Mouse (Mus musculus) spleen, adult 2 months (tissue): Measurements from ENCODE around the gene Spock2. TPM values are rescaled to one million over a fixed set of nuclear protein-coding genes. Genes with fewer than 3 reads are reported as not detected.
A peak's percentile ranks its signal among the peaks of the same experiment; 100 is the strongest.

Experiments used
- DNase-seq, 2 experiments: peaks; one replicate each; pipeline versions ENCODE4 v3.0.0 to v3.0.0-alpha.2; 2012 to 2021; ENCODE audit warnings: low spot score in 2 of 2, low read depth in 1 of 2
- H3K27ac ChIP-seq: fragments of 200-500 bp; 2 replicates; pipeline ENCODE4 v1.5.1; 2012; ENCODE audit warnings: low read length, inconsistent platforms; ENCODE audit not compliant: insufficient read depth
- H3K27me3 ChIP-seq: fragments of 200-500 bp; 2 replicates; pipeline ENCODE4 v1.6.1; 2012; ENCODE audit warnings: mild to moderate bottlenecking, moderate library complexity, low read length, inconsistent platforms; ENCODE audit not compliant: control insufficient read depth, insufficient read depth
- H3K36me3 ChIP-seq: fragments of 200-500 bp; 2 replicates; pipeline ENCODE4 v1.6.1; 2012; ENCODE audit warnings: mild to moderate bottlenecking, low read length, inconsistent platforms; ENCODE audit not compliant: control insufficient read depth, insufficient read depth
- H3K4me1 ChIP-seq: fragments of 200-500 bp; 2 replicates; pipeline ENCODE4 v1.6.1; 2011; ENCODE audit warnings: inconsistent platforms; ENCODE audit not compliant: control insufficient read depth, insufficient read depth, insufficient read length
- H3K4me3 ChIP-seq: fragments of 200-500 bp; 2 replicates; pipeline ENCODE4 v1.5.1; 2011; ENCODE audit warnings: mild to moderate bottlenecking, inconsistent platforms; ENCODE audit not compliant: insufficient read depth, insufficient read length; ENCODE audit errors: extremely low read depth
- CTCF ChIP-seq: fragments of 200-500 bp; IDR thresholded peaks from 2 replicates; pipeline ENCODE4 v1.5.1; 2011; ENCODE audit warnings: mild to moderate bottlenecking, inconsistent platforms; ENCODE audit not compliant: insufficient read depth, insufficient read length, insufficient replicate concordance; ENCODE audit errors: extremely low read depth
- POLR2A ChIP-seq: fragments of 200-500 bp; IDR thresholded peaks from 2 replicates; pipeline ENCODE4 v1.6.1; 2011; ENCODE audit warnings: low read depth, low read length, inconsistent platforms
- WGBS: fragments of 180-500 bp; shearing (Covaris S2); methylation state at CpG from one replicate; pipeline ENCODE4 v1.1.7; 2018; 5-methylcytosine and 5-hydroxymethylcytosine counted together
- polyA plus RNA-seq: library from polyadenylated mRNA; depleted of rRNA; stranded (reverse); fragments of >200 nt; gene quantifications from 2 replicates; pipeline ENCODE4 v1.2.3, GENCODE M21; 2012

Gene Spock2
- polyA plus RNA-seq, 1 experiment: 2.4 TPM

DNA sequence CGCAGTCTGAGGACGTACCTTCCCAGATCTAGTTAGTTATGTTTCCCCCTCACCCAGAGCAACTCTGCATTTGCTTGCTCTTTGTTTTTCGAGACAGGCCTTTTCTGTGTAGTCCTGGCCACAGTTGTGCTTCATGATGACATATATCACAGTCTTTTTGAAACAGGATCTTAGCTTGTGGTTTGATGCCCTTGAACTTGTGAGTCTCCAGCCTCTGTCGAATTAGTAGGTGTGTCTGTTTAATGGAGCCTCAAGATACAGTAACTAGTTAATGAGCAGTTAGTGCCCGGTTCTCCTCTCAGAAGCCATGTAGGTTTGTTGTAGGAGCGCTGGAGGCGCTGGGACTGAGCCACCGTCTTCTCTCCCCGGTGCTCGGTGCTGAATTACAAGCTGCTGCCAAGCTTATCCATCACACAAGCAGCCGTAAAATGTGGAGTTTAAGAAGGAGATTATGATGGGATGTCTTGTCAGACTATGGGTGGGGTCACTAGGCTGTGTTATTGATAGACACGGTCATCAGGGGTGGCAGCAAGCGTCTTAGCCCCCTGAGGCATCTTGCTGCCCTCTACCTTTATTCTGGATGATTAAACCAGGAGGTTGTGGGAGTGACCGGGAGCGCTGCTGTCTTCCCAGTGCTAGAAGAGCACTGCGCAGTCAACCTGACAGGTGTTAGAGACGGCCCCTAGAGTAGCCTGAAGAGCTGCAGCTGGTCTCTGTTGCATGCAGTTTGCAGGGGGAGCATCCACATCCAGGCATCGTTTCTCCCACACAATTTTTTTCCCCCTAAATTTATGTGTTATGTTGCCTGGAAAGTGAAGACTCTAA lies 28.1 kb upstream of the Spock2 start:
- H3K27ac ChIP-seq: peak overlapping the region; percentile 11; the same call in 1 of the 2 replicates
- H3K4me3 ChIP-seq: no peak overlapping the region
- no peaks in the 10 kb centered on the region for H3K27me3 ChIP-seq
- no peak for TF ChIP-seq CTCF
- no peak for TF ChIP-seq POLR2A
- peaks cover 22% of the 10 kb centered on the region; the same call in 1 of the 2 replicates for H3K4me1 ChIP-seq
- DNase-seq: no peak
- WGBS: 69% methylated on average over 18 of the region's 18 CpGs
- H3K36me3 ChIP-seq: no peaks in the 10 kb centered on the region

GRCm38 (mm10) chr10:60078561-60078917 lies 27.5 kb upstream of the Spock2 start:
- Histone ChIP-seq H3K27me3 (no peaks in the 10 kb centered on the region), H3K36me3 (no peaks in the 10 kb centered on the region), H3K27ac (no peak overlapping the region), H3K4me3 (no peak overlapping the region), H3K4me1 (peaks cover 22% of the 10 kb centered on the region; the same call in 1 of the 2 replicates)
- DNase-seq: no peak
- TF ChIP-seq CTCF: no peak
- TF ChIP-seq POLR2A: no peak
- 66% methylated on average over 5 of the region's 5 CpGs for WGBS

DNA sequence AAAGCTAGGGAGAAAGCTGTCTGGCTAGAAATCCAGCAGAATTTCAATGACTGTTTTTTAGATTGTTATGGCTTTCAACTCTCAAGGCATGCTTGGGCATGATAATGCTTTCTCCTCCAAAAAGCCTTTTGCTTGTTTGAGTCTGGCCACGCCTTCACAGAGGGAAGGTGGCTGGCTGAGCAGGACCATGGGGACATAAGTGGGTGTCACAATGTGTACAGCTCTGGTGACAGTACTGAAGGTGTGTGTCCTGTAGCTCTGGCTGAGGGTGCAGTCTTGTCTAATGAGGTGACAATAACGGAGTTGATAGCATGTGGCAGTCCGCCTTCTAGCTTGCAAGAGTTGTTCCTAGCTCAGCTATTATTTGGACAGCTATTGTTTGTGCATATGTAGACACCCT lies 25.8 kb upstream of the Spock2 start:
- WGBS: 76% methylated on average over 3 of the region's 3 CpGs
- H3K27me3 ChIP-seq: no peaks in the 10 kb centered on the region
- peaks cover 22% of the 10 kb centered on the region; the same call in 1 of the 2 replicates for H3K4me1 ChIP-seq
- H3K4me3 ChIP-seq: no peak overlapping the region
- H3K27ac ChIP-seq: peak overlapping the region; percentile 83
- DNase-seq: no peak
- TF ChIP-seq POLR2A (no peak), CTCF (no peak)
- no peaks in the 10 kb centered on the region for H3K36me3 ChIP-seq

DNA sequence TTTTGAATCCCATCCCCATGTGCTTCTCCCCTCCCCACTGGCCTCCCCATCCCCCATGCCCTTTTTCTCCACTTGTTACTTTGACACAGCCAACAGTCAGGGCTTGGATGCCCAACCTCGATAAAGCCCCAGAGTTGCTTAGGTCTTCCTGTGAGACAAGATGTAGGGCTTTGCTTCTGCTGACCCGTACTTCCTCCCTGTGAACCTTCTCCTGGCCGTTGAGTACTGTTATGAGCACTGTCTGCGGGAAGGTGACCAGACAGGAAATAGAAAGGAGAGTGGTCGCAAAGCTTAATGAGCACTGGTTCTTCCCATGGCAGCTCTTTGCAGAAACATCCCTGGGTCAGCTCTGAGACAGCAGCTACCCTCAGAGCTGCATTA lies 25.4 kb upstream of the Spock2 start:
- peak overlapping the region; percentile 83 for H3K27ac ChIP-seq
- TF ChIP-seq CTCF (no peak), POLR2A (no peak)
- no peaks in the 10 kb centered on the region for H3K27me3 ChIP-seq
- peak in 1 of 2 experiments; percentile 48 for DNase-seq
- H3K4me3 ChIP-seq: peak overlapping the region; percentile 29; the same call in 1 of the 2 replicates
- no peaks in the 10 kb centered on the region for H3K36me3 ChIP-seq
- H3K4me1 ChIP-seq: peaks cover 22% of the 10 kb centered on the region; the same call in 1 of the 2 replicates
- WGBS: 5% methylated on average over 5 of the region's 5 CpGs

DNA sequence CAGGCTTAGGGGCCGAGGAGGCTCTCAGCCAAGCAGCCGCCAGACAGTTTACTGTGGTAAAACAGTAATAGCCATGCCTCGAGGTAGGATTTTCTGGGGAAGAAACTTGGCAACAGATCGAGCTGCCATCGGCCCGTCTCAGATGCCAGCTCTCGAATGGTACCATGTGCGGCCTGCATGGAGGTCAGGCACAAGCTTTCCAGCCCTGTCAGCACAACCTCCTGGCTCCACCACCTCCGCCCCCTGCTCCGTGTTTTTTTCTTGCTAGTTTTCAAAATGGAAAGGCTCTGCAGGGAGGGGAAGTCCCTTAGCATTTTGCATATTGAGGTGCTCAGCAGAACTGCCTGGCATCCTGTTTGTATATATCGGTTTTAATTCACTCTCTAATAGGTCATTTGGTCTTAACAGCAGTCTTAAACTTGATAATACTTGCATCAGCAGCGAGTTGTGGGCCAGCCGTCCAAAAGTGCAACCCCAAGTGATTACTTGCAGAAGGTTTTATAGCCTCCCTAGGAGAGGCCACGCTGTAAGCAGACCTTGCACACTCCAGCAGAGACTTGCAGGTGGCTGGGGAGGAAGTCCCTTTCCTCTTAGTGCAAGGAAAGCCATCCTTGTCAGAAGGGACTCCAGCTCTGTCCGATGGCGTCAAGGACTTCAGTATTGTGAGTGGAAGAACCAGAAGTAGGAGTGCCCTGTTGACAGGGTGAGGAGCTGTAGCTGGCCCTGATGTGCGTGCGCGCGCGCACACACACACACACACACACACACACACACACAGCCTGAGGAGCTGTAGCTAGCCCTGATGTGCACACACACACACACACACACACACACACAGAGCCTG lies 24.8 kb upstream of the Spock2 start:
- peaks cover 22% of the 10 kb centered on the region; the same call in 1 of the 2 replicates for H3K4me1 ChIP-seq
- H3K36me3 ChIP-seq: no peaks in the 10 kb centered on the region
- peak overlapping the region; percentile 90 for H3K27ac ChIP-seq
- H3K4me3 ChIP-seq: peak overlapping the region; percentile 42
- no peak for TF ChIP-seq POLR2A
- TF ChIP-seq CTCF: no peak
- no peaks in the 10 kb centered on the region for H3K27me3 ChIP-seq
- peak; percentile 27 to 40 for DNase-seq
- 14% methylated on average over 21 of the region's 21 CpGs for WGBS

DNA sequence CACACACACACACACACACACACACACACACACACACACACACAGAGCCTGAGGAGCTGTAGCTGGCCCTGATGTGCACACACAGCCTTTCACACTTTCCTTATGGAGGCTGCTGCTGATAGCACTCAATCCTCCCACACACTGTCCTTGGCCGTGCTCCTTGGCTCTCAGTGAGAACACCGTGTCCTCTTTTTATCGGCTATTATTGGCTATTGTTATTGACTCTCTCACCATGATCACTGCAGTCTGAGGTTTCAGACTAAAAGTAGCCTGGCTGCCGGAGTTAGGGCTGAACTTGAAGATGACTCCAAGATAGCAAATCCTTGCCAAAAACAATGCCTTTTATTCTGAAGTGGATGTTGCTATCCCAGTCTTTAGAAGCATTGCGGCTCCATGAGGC lies 24.1 kb upstream of the Spock2 start:
- no peak overlapping the region for H3K4me3 ChIP-seq
- 71% methylated on average over 5 of the region's 5 CpGs for WGBS
- TF ChIP-seq CTCF (no peak), POLR2A (no peak)
- H3K36me3 ChIP-seq: no peaks in the 10 kb centered on the region
- H3K4me1 ChIP-seq: peaks cover 22% of the 10 kb centered on the region; the same call in 1 of the 2 replicates
- no peak for DNase-seq
- H3K27me3 ChIP-seq: no peaks in the 10 kb centered on the region
- H3K27ac ChIP-seq: peak overlapping the region; percentile 90
